Mouse (Mus musculus): ENCODE data around the gene Zfp64. TPM values are rescaled to one million over a fixed set of nuclear protein-coding genes. Genes with fewer than 3 reads are reported as not detected.

Zfp64 gene
- polyA plus RNA-seq, 1 experiment from 2014 or later, result 29.7 TPM

DNA sequence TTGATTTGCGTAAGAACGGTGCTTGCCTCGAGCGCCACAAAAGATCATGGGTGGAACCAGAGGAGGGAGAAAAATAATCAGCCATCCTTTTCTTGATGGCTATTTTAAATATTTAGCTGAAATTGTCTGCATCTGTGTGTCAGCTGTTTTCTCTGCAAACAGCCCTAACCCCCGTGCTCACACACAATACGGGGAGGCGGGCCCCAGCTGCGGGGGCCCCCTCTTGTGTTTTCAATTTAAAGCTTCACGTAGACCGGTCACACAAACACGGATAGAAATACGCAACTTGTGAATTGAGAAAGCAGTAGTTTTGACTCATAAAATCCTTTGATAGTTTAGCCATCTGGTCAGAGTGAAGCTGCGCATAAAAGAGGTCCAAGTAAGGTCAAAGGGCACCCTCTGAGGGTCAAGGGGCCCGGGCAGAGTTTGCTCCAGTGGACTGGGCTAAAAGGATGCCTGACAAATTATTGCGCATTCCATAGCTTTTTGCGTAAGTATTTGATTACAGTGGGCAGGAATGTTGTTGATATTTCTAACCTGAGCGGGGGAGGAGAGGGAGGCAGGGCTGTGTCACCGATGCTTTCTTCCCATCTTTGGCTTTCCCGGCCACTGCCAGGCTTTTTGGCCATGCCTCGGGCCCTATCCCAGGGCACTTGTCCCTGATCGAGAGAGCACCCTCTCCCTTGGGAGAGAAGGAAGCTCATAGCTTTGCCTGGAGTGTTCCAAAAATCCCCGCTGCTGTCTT, 83.4 kb downstream of the Zfp64 start:
- Histone ChIP-seq H3K27me3 (replicated peaks; ENCODE audit: control insufficient read depth, insufficient read depth, low read length) (no peaks in the 10 kb centered on the region), H3K9me3 (replicated peaks; ENCODE audit: control insufficient read depth, low read length) (no peaks in the 10 kb centered on the region), H3K36me3 (ENCODE audit: control insufficient read depth, insufficient read depth, low read length) (no peaks in the 10 kb centered on the region), H3K4me3 (ENCODE audit: low read depth, low read length) (no peak overlapping the region), H3K9ac (ENCODE audit: low read length) (no peak overlapping the region), H3K4me2 (ENCODE audit: low read length) (0 out of 2 replicates have a peak overlapping the region, but pooled peaks have one; percentile 7), H3K27ac (ENCODE audit: low read depth, low read length) (no peak overlapping the region), H3K4me1 (ENCODE audit: control insufficient read depth, insufficient read depth, low read length) (peaks cover 6% of the 10 kb centered on the region; the same call in 1 of the 2 replicates)
- no peak for ATAC-seq
- 21% methylated on average over 22 of the region's 22 CpGs for WGBS
- DNase-seq (ENCODE audit: low spot score), result no peak

DNA sequence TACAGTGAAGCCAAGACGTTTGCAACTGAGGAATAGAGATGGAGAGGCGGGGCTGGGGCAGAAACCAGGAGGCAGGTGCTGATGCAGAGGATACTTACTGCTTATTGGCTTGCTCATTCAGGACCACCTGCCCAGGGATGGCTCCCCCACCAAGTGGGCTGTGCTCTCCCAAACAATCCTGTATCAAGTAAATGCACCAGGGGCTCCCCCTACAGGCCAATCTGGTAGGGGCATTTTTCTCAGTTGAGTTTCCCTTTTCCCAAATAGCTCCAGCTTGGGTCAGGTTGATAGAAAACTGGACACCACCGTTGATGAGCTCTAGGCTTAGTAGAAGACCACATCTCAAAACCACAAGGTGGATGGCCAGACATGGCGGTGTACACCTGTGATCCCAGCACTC, 84.9 kb downstream of the Zfp64 start:
- Histone ChIP-seq H3K4me3 (ENCODE audit: low read depth, low read length) (no peak overlapping the region), H3K36me3 (ENCODE audit: control insufficient read depth, insufficient read depth, low read length) (no peaks in the 10 kb centered on the region), H3K4me1 (ENCODE audit: control insufficient read depth, insufficient read depth, low read length) (peaks cover 6% of the 10 kb centered on the region; the same call in 1 of the 2 replicates), H3K9me3 (replicated peaks; ENCODE audit: control insufficient read depth, low read length) (no peaks in the 10 kb centered on the region), H3K27ac (ENCODE audit: low read depth, low read length) (no peak overlapping the region), H3K9ac (ENCODE audit: low read length) (no peak overlapping the region), H3K27me3 (replicated peaks; ENCODE audit: control insufficient read depth, insufficient read depth, low read length) (no peaks in the 10 kb centered on the region), H3K4me2 (ENCODE audit: low read length) (no peak overlapping the region)
- WGBS, result 63% methylated on average over 4 of the region's 4 CpGs
- ATAC-seq, result no peak
- no peak for DNase-seq (ENCODE audit: low spot score)

DNA sequence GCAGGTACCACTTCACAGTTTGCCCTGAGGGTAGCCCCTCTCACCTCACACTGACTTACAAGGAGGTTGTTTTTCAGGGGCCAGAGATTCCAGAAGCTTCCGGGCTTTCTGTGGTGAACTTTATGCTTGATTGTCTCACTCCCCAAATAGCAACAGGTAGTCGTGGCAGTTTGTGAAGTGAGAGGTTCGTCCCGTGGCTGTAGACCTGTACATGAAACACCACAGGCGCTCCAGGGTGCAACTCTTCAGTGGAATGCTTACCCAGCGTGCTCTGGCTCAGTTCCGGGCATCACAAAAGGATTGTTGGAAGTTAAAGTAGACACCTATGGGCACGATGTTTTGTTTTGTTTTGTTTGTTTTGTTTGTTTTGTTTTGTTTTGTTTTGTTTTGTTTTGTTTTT, 88.4 kb downstream of the Zfp64 start:
- WGBS, result 84% methylated on average over 8 of the region's 8 CpGs
- Histone ChIP-seq H3K27me3 (replicated peaks; ENCODE audit: control insufficient read depth, insufficient read depth, low read length) (no peaks in the 10 kb centered on the region), H3K9ac (ENCODE audit: low read length) (no peak overlapping the region), H3K27ac (ENCODE audit: low read depth, low read length) (no peak overlapping the region), H3K36me3 (ENCODE audit: control insufficient read depth, insufficient read depth, low read length) (no peaks in the 10 kb centered on the region), H3K4me2 (ENCODE audit: low read length) (no peak overlapping the region), H3K9me3 (replicated peaks; ENCODE audit: control insufficient read depth, low read length) (no peaks in the 10 kb centered on the region), H3K4me1 (ENCODE audit: control insufficient read depth, insufficient read depth, low read length) (peaks cover 1% of the 10 kb centered on the region; the same call in 1 of the 2 replicates), H3K4me3 (ENCODE audit: low read depth, low read length) (no peak overlapping the region)
- ATAC-seq (no peak), DNase-seq (ENCODE audit: low spot score) (no peak)

DNA sequence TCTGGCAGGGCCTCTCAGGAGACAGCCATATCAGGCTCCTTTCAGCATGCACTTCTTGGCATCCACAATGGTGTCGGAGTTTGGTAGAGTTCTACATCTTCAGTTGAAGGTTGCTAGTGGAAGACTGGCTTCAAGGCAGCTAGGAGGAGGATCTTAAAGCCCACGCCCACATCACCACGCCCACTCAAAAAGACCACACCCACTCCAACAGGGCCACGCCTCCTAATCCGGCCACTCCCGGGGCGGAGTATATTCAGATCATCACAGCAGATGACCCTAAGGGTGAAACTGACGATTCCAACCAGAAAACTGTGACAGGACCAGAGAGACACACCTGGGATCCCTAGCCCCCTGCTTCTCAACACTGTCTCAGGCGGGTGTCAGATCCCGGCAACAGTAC, 89.0 kb downstream of the Zfp64 start:
- ATAC-seq, result no peak
- Histone ChIP-seq H3K27ac (ENCODE audit: low read depth, low read length) (no peak overlapping the region), H3K9ac (ENCODE audit: low read length) (no peak overlapping the region), H3K4me1 (ENCODE audit: control insufficient read depth, insufficient read depth, low read length) (no peaks in the 10 kb centered on the region; the same call in 1 of the 2 replicates), H3K27me3 (replicated peaks; ENCODE audit: control insufficient read depth, insufficient read depth, low read length) (no peaks in the 10 kb centered on the region), H3K4me2 (ENCODE audit: low read length) (no peak overlapping the region), H3K4me3 (ENCODE audit: low read depth, low read length) (no peak overlapping the region), H3K36me3 (ENCODE audit: control insufficient read depth, insufficient read depth, low read length) (no peaks in the 10 kb centered on the region), H3K9me3 (replicated peaks; ENCODE audit: control insufficient read depth, low read length) (no peaks in the 10 kb centered on the region)
- WGBS, result 74% methylated on average over 10 of the region's 10 CpGs
- DNase-seq (ENCODE audit: low spot score), result no peak

DNA sequence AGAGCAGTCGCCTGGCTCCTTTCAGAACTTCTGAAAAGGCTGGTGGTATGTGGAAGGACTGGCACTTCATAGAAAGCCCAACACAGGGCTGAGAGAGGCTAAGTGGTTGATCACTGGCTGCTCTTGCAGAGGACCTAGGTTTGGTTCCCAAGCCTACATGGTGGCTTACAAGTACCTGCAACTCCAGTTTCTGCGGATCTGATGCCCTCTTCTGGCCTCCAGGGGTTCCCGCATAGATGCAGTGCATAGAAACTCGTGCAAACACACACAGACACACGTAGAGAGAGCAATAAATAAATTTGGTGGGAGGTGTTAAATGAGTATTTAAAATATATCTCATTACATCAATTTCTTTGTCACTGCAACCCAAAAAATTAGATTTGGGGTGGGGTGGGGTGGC, 90.5 kb downstream of the Zfp64 start:
- no peaks in the 10 kb centered on the region for H3K36me3 ChIP-seq (ENCODE audit: control insufficient read depth, insufficient read depth, low read length)
- no peak overlapping the region for H3K4me2 ChIP-seq (ENCODE audit: low read length)
- peaks cover 9% of the 10 kb centered on the region for H3K4me1 ChIP-seq (ENCODE audit: control insufficient read depth, insufficient read depth, low read length)
- WGBS, result 82% methylated on average over 5 of the region's 5 CpGs
- DNase-seq (ENCODE audit: low spot score) (no peak), ATAC-seq (no peak)
- no peak overlapping the region for H3K4me3 ChIP-seq (ENCODE audit: low read depth, low read length)
- H3K9me3 ChIP-seq (replicated peaks; ENCODE audit: control insufficient read depth, low read length), result no peaks in the 10 kb centered on the region
- H3K27me3 ChIP-seq (replicated peaks; ENCODE audit: control insufficient read depth, insufficient read depth, low read length), result no peaks in the 10 kb centered on the region
- no peak overlapping the region for H3K27ac ChIP-seq (ENCODE audit: low read depth, low read length)
- no peak overlapping the region for H3K9ac ChIP-seq (ENCODE audit: low read length)

DNA sequence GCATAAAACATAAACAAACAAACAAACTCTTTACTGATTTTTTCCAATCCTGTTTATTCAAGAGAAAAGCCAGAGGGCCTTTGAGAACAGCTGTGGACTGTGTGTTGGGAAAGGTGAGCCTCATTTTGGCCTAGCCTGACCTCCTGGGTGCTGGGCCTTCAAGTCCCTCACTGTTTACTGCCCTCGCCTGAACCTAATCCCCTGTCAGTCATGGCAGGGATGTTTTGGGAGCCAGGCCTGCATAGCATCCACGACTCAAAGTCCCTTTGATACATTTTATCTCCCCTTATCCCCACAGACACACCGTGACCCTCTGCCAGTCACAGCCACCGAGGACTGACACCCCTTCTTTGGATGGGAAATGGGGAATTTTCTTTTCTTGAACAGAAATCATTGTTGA, 92.7 kb downstream of the Zfp64 start:
- Histone ChIP-seq H3K4me2 (ENCODE audit: low read length) (no peak overlapping the region), H3K27me3 (replicated peaks; ENCODE audit: control insufficient read depth, insufficient read depth, low read length) (no peaks in the 10 kb centered on the region), H3K4me3 (ENCODE audit: low read depth, low read length) (no peak overlapping the region), H3K9ac (ENCODE audit: low read length) (no peak overlapping the region), H3K36me3 (ENCODE audit: control insufficient read depth, insufficient read depth, low read length) (no peaks in the 10 kb centered on the region), H3K4me1 (ENCODE audit: control insufficient read depth, insufficient read depth, low read length) (peaks cover 10% of the 10 kb centered on the region), H3K27ac (ENCODE audit: low read depth, low read length) (no peak overlapping the region), H3K9me3 (replicated peaks; ENCODE audit: control insufficient read depth, low read length) (no peaks in the 10 kb centered on the region)
- 38% methylated on average over 4 of the region's 4 CpGs for WGBS
- ATAC-seq, result no peak
- DNase-seq (ENCODE audit: low spot score), result no peak

DNA sequence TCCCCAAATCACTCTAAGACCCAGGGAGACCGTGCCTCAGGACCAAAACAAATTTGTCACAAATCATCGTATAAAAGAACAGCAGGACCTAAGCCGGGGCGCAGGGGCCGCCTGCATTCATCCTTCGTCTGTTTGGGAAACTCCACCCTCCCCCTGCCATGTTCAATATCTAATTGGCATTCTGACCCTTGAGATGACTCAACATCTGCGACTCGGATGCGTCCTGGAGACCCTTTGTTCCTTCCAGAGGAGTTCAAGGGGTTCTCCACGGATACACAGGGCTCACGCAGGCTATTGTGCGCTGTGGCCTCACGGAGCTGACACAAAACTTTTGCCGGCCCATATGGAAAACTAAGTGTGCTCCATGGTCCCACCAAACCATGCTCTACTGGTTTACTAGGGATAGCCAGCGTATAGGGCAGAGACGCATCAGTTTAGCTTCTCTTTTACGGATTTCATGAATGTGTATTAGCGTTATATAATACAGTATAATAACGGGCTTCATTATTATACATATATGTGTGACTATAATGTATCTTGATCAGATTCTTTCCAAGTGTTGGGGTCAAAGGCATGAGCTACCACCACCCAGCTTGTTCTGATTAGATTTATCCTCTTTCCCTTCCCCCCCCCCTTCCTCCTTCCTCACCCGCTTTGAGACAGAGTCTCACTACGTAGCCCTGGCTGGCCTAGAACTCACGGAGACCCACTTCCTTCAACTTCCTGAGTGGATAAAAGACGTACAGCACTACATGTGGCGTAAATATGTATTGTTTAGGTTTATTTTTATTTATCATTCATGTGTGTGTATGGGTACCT, 94.3 kb downstream of the Zfp64 start:
- H3K4me3 ChIP-seq (ENCODE audit: low read depth, low read length), result no peak overlapping the region
- 0 out of 2 replicates have a peak overlapping the region, but pooled peaks have one; percentile 9 for H3K4me2 ChIP-seq (ENCODE audit: low read length)
- no peaks in the 10 kb centered on the region for H3K9me3 ChIP-seq (replicated peaks; ENCODE audit: control insufficient read depth, low read length)
- ATAC-seq (0 out of 2 replicates have a peak, but pooled peaks have one; percentile 18), DNase-seq (ENCODE audit: low spot score) (peak; percentile 29)
- H3K27me3 ChIP-seq (replicated peaks; ENCODE audit: control insufficient read depth, insufficient read depth, low read length), result no peaks in the 10 kb centered on the region
- no peak overlapping the region for H3K9ac ChIP-seq (ENCODE audit: low read length)
- peaks cover 10% of the 10 kb centered on the region for H3K4me1 ChIP-seq (ENCODE audit: control insufficient read depth, insufficient read depth, low read length)
- no peak overlapping the region for H3K27ac ChIP-seq (ENCODE audit: low read depth, low read length)
- H3K36me3 ChIP-seq (ENCODE audit: control insufficient read depth, insufficient read depth, low read length), result no peaks in the 10 kb centered on the region
- 32% methylated on average over 24 of the region's 24 CpGs for WGBS

DNA sequence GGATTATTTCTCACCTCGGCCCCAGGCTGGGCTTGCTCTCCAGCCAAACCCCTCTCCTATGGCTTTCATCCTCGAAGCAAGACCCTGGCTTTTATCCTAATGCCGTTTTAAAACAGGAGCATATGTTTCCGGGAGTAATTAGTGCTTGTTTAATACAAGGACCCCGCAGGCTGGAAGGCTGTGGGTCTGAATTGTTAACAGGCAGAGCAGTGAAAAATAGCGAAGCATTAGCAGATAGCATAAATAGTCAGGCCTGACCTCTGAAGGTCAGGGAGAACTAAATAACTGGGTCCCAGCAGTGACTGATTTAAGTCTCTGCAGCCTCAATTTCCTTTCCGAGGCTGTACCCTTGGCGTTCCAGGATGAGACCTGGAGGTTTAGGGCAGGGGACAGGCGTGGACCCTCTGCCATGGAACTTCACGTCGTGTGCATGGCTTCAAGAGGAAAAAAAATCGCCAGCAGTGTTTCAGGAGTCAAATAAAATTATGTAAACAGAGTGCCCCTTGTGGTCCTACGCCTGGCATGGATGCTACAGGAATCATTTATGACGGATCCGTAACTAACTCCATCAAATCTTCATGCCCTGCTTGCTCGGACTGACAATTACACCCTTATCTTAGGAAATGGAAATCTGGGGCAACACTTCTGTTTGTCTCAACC, 95.2 kb downstream of the Zfp64 start:
- H3K27ac ChIP-seq (ENCODE audit: low read depth, low read length), result no peak overlapping the region
- WGBS, result 10% methylated on average over 16 of the region's 16 CpGs
- no peaks in the 10 kb centered on the region for H3K9me3 ChIP-seq (replicated peaks; ENCODE audit: control insufficient read depth, low read length)
- H3K4me2 ChIP-seq (ENCODE audit: low read length), result no peak overlapping the region
- H3K27me3 ChIP-seq (replicated peaks; ENCODE audit: control insufficient read depth, insufficient read depth, low read length), result no peaks in the 10 kb centered on the region
- H3K4me3 ChIP-seq (ENCODE audit: low read depth, low read length), result no peak overlapping the region
- ATAC-seq, result 0 out of 2 replicates have a peak, but pooled peaks have one; percentile 23
- no peaks in the 10 kb centered on the region for H3K36me3 ChIP-seq (ENCODE audit: control insufficient read depth, insufficient read depth, low read length)
- no peak overlapping the region for H3K9ac ChIP-seq (ENCODE audit: low read length)
- DNase-seq (ENCODE audit: low spot score), result peak; percentile 81
- H3K4me1 ChIP-seq (ENCODE audit: control insufficient read depth, insufficient read depth, low read length), result peaks cover 10% of the 10 kb centered on the region
